Mouse (Mus musculus): ENCODE measurements around the gene Kif5c.
A peak's percentile ranks its signal among the peaks of the same experiment; 100 is the strongest.

Kif5c gene

DNA sequence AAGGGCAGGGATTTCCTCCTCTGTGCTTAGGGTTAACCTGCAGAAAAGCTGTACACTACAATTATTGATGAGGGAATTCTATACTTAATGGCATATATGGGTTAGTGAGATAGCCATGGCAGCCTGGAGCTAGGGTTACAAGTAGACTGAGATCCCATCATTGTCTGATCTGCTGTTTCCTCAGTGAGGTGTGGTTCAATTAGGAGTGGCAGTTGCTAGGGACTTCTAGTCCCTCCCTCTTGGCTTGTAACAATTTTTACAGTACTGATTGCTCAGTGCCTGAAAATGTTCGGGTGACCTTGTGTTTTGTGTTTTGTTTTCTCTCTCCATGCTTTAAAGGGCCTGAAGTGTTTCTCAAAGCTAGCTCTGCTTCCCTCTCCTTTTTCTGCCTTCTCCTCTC is 2.1 kb downstream of the Kif5c start:
- DNase-seq (ENCODE audit: low read depth, low spot score): peak; percentile 59

GRCm38 (mm10) chr2:49625581-49625980 is 6.5 kb downstream of the Kif5c start:
- DNase-seq (ENCODE audit: low read depth, low spot score): peak; percentile 64

- peak; percentile 95 for DNase-seq (ENCODE audit: low read depth, low spot score)
These were observed 8.5 kb downstream of the Kif5c start for GRCm38 (mm10) chr2:49627611-49628010.

DNA sequence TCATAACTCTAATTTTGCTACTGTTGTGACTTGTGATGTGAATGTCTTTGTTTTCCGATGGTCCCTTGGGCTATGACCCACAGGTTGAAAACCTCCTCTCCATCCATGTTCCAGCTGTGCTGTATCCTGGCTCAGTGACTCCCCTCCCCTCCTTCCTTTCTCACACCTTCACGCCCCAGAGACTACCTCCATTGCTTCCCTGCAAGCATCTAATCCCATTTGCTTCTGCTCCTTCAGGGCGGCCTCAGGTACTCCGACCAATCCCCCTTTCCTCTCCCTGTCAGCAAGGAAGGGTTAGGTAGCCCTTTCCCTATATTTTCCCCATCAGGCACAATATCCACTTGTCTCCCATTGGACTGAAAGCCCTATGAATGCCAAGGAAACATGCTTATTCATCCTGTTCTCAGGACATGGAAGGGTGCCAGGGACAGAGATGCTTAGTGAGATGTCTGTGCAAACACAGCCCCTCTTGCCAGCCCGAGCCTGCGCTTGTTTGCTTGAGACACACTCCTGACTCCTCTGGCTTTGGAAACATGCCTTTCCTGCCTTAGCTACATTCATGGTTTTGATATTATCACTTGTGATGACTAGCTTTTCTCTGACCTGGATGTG is 9.1 kb downstream of the Kif5c start:
- DNase-seq (ENCODE audit: low read depth, low spot score): peak; percentile 95

DNA sequence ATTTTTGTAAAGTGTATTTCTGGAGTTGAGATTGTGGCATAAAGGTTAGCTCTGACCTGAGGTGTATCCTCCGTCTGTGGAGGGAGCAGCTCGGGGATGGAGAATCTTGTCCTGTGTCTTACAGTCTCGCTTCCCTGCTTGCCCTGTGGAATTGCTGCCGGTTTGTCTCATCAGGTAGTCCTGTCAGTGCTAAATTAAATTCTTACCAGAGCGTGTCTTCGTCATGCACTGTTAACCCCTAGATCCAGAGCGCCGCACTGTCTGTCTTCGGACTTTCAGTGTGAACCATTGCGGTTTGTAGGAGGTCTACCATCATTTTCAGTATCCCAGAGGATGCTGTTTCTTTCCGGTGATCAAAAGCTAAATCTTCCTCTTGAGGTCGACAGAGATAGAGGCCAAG is 10.1 kb downstream of the Kif5c start:
- no peak for DNase-seq (ENCODE audit: low read depth, low spot score)

DNA sequence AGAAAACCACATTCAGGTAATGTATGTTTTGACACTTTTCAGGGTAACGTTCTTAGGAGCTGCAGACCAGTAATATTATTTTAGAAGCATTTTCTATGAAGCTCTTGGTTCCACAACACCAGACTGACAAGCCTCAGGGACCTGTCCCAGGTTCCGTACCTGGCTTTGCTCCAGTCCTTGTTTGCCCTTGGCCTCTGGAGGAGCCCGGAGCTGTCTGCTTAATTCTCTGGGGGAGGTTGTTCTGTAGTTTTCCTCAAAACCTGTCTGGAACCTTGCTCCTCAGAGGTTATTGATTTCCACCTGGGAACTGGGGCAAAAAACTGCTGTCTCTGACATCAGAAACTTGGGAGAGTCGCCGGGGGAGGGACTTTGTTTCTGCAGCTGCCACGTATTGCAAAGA is 11.5 kb downstream of the Kif5c start:
- peak; percentile 50 for DNase-seq (ENCODE audit: low read depth, low spot score)

GRCm38 (mm10) chr2:49633231-49633630 is 14.1 kb downstream of the Kif5c start:
- DNase-seq (ENCODE audit: low read depth, low spot score): no peak

DNA sequence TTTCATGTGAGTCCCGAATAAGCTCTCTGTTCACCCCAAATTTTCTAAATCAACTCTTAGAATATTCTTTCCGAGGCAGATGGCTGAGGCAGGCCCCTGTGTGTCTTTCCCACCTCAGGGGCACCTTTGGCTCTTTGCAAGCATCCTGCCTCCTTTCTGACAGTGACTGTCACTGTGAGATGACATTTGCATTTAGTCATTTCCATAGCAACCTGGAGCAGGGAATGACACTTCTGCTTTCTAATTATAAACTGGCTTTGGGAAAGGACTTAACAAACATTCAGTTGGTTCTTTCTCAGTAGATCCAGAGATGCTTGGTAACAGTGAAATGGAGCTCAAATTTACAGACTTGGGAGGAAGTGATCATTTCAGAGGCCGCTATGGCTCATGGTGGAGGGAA is 23.7 kb downstream of the Kif5c start:
- DNase-seq (ENCODE audit: low read depth, low spot score): peak; percentile 82

DNA sequence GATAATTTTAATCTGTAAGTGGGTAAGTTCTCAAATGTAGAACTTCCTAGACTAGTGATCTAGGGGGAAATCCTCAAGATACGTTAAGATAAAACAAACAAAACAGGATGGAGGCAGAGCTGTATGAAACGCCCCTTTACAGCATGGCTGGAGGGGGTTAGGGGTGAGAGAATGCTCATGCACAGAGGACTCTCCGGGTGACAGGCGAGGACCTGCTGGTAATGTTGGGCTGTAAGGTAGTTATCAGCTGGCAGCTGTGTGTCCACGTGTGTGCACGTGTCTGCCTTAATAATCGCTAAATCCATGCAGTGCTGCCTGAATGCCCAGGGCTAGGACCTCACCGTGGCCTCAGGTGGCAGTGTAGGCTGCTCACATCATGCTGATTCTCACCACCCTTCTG is 24.7 kb downstream of the Kif5c start:
- DNase-seq (ENCODE audit: low read depth, low spot score): no peak

- DNase-seq (ENCODE audit: low read depth, low spot score): no peak
These were observed 28.5 kb downstream of the Kif5c start for GRCm38 (mm10) chr2:49647591-49647990.

DNA sequence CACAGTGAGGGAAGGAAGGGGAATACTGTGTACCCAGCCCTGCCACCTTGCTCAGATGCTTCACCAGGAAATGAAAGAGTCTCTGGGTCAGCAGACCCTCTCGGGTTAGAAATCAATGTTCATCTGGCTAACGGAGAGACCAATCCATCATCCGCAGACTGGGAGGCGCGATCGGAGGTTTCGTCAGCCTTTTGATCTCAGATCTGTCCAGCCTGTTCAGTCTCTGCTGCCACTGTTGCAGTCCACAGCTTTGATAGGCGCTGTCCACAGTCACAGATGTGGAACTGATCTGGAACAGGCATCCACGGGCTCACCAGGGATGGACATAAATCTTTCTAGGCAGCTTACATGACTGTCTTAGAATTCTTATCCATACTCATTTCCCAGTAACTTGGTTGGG is 29.2 kb downstream of the Kif5c start:
- DNase-seq (ENCODE audit: low read depth, low spot score): no peak

GRCm38 (mm10) chr2:49648806-49649205 is 29.7 kb downstream of the Kif5c start:
- no peak for DNase-seq (ENCODE audit: low read depth, low spot score)

DNA sequence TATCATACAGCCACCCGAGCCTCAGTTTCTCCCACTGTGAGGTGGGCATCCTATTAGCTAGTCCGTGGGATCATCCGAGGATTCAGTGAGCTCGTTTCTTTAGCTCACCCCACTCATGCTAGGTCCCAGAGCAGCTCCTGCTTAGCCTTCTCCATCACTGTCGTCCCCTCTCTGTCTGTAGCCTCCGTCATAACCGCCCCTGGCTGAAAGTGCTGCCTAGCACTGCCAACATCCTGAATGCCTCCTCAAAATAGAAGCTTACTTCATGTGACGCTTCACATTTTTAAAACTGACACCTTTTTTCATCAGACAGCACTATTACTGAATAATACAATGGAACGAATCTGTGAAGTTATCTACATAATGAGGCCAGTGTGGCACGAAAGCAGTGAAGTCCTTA is 30.1 kb downstream of the Kif5c start:
- peak; percentile 69 for DNase-seq (ENCODE audit: low read depth, low spot score)

DNA sequence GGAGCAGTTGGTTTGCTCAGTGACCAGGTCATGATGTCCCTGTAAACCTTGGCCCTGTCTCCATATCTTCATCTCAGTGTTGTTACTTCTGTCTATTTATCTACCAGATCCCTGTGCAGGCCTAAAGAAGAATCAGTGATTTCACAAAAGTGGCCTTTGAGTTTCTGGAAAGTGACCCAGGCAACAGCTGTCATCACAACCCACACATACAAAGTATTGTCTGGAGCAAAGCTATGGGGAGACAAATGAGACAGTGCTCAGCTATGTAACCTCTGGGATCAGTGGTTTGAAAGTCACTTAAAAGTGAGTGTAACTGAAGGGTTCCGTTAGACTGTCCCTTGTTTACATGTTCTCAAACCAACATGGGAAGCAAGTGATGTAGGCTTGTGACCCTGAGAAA is 32.6 kb downstream of the Kif5c start:
- DNase-seq (ENCODE audit: low read depth, low spot score): no peak

GRCm38 (mm10) chr2:49654606-49655005 is 35.5 kb downstream of the Kif5c start:
- peak; percentile 93 for DNase-seq (ENCODE audit: low read depth, low spot score)

DNA sequence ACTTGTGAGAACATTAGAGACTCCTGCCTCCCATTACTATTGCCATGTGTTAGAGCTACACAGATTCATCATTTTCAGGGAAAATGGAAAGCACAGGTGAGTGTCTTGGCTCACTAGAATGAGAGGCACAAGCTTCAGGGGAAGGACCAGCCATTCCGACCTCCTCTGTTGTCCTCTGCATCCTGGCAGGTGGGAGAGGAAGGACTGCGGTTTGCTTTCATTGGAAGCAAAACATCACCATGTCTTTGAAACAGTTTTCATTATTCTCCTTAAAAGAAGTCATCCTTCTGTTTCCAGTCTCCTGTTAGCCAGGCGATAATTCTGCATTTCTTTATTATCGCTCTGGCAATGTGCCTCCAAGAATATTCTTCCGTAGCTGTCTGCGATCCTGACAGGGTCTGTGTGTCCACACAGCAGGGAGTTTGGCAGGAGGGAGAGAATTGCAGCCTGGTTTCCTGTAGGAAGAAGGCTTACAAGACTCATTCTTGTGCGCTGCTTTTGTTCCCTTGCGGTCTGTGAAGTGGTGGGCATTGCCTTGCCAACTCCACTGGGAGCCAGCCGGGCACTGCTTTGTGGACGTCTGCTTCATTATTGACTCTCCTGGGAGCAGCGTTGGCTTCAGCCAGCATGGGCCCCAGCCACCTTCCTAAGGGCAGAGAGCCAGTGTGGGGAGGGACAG is 36.2 kb downstream of the Kif5c start:
- peak; percentile 85 for DNase-seq (ENCODE audit: low read depth, low spot score)

DNA sequence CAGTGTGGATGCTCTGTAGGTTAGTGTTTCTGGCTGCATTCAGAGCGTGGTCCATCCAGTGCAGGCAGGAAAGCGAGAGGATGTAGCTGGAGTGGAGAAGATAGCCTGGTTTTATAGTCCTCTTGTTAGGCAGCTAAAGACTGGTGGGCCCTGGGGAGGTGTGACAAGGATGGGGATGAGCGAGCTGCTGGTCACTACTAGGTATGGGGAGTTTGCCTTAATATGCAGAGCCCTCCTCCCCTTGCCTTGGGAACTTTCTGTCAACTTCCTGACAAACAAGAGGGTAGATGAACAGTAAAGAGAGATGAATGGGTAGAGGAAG is 36.7 kb downstream of the Kif5c start:
- DNase-seq (ENCODE audit: low read depth, low spot score): no peak

DNA sequence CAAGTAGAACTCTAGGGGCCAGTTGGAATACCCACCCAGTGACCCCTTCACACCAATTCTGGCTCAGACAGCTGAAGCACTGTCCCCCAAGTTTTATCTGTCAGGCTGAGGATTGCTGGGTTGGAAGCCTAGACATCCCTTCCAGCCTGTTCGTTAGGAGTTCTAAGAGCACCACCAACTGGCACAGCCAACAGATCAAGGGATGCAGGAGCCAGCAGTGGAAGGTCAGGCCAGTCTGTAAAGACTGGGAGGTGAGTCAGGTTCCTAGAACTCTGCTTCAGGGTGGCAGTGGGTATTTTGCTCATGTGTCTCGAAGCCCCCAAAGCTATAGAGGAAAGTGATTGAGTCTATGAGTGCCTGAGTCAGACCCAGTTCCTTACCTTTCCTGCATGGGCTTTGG is 37.9 kb downstream of the Kif5c start:
- peak; percentile 56 for DNase-seq (ENCODE audit: low read depth, low spot score)

GRCm38 (mm10) chr2:49657666-49658065 is 38.6 kb downstream of the Kif5c start:
- DNase-seq (ENCODE audit: low read depth, low spot score): peak; percentile 70

DNA sequence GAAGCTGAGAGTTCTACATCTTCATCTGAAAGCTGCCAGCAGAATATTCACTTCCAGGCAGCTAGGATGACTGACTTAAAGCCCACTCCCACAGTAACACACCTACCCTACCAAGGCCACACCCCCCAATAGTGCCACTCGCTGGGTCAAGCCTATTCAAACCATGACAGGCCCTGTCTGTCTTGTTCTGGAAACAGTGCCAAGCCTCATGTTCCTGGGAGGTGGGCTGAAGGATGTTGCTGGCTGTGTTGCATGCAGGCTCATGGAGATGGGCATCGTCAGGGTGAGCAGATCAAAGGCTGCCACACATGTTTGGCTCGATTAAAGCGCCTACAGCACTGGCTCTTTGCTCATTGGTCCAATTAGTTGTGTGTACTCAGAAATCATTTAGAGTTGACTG is 39.9 kb downstream of the Kif5c start:
- DNase-seq (ENCODE audit: low read depth, low spot score): no peak

DNA sequence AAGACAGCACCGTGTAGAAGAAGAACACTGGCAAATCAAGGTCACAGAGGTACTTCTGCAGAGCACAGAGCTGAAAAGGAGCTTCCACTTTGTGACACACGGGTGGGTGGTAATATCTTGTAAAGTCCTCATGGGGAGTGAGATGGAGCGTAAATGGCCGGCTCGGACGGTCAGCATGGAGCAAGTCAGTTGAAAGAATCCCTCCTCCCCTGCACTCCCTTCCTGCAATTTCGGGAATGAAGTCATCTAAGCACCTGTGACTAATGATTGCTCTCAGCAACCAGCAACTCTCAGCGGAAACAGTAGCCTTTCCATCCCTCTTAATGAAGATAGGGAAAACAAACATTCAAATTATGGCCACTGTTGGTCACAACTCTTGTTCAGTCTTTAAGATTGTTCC is 40.9 kb downstream of the Kif5c start:
- peak; percentile 70 for DNase-seq (ENCODE audit: low read depth, low spot score)

DNA sequence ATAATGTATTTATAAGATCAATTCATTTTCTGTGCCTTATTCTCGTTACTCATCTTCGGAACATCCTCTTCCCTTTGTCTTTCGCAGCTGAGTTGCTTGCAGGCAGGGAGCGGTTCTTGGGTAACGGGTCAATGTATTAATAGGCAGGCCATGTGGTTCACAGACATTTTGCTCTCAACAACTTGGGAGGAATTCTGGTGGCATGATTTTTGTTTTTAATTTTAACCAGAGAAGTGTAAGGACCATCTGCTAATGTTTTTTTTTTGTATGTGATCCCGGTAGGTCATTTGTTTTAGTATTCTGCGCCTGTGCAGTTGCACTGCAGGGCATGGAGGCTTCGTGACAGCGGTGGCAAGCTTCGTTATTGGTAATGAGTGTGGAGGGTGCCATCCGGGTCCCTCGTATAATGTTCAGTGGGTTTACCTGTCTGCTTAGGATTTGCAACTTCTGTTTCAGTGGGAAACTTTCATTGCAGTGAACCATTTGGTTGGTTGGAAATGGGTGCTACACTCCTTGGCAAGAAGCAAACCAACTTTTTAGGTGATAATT is 41.4 kb downstream of the Kif5c start:
- peak; percentile 92 for DNase-seq (ENCODE audit: low read depth, low spot score)

DNA sequence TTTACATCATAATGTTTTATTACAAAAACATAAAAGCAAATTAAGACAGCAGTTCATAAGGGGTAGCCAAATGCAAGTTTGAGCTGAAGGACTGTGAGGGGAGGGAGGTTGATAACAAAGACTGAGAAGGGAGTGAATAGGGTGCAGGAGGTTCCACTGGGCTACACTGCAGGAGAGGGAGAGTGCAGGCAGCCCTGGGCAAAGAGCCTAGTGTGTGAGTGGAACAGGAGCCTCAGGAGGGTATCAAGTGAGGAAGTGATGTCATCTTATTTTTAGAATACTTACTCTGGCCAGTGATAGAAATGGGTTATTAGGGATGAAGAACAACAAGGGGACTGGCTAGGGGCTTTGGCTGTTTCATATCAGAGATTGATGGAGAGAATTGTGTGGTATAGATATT is 42.2 kb downstream of the Kif5c start:
- DNase-seq (ENCODE audit: low read depth, low spot score): no peak

DNA sequence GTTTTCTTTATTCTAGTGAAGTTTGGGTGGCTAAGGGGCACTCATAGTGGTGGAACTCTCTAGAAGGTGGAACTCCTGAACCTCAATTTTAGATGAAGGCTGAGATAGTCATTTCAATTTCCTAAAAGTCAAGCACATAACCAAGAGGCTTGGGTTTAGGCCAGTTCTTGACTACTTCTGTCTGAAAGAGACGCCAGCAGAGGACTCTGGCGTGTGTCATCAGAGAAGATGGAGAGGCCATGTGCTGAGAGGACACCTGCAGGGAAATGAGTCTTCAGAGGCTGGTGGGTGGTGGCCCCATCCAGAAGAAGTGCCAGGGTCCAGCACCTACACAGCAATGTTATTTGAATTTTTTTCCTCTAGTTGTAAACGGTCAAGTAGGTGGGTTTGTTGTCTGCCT is 42.8 kb downstream of the Kif5c start:
- DNase-seq (ENCODE audit: low read depth, low spot score): peak; percentile 79

All from brain, adult 2 months (tissue).